Mouse (Mus musculus): ENCODE results near the gene Sall2. TPM values are rescaled to one million over a fixed set of nuclear protein-coding genes. Genes with fewer than 3 reads are reported as not detected.

The Sall2 gene
- total and polyA plus RNA-seq, 3 experiments, result not detected

- TF ChIP-seq RCOR1 (IDR thresholded peaks at IDR 0.05; ENCODE audit: low read depth, low read length) (peak; percentile 83), MAFK (IDR thresholded peaks at IDR 0.05; ENCODE audit: borderline replicate concordance, low read depth, low read length) (peak; percentile 76), SIN3A (IDR thresholded peaks at IDR 0.05; ENCODE audit: low read length) (peak; percentile 82), NELFE (IDR thresholded peaks at IDR 0.05; ENCODE audit: low read depth, low read length) (peak; percentile 71), ZMIZ1 (IDR thresholded peaks at IDR 0.05; ENCODE audit: low read depth, low read length) (0 out of 2 replicates have a peak, but pooled peaks have one; percentile 33), BHLHE40 (IDR thresholded peaks at IDR 0.05; ENCODE audit: borderline replicate concordance, low read depth, low read length) (peak; percentile 34; the same call in 1 of the 2 replicates), KAT2A (conservative IDR thresholded peaks at IDR 0.05; ENCODE audit: low read depth, low read length) (peak; percentile 15; the same call in 1 of the 2 replicates)
These were observed 22.5 kb downstream of the Sall2 start (continued) for GRCm38 (mm10) chr14:52306100-52306499.

- peak within 1 kb of the TSS; percentile 85 to 95 for H3K4me3 ChIP-seq (ENCODE audit: control insufficient read depth in 1 of 2, insufficient read depth in 1 of 2, low read depth in 2 of 2, low read length in 2 of 2)
- H3K9me3 ChIP-seq (replicated peaks; ENCODE audit: insufficient read depth, low read length), result no peaks in the 10 kb centered on the region
- H3K9ac ChIP-seq (ENCODE audit: control insufficient read depth, low read depth, low read length, poor library complexity, severe bottlenecking), result peak within 1 kb of the TSS; percentile 88
- peak; percentile 98 for DNase-seq (ENCODE audit: low read depth, low spot score)
- H3K4me1 ChIP-seq (ENCODE audit: control insufficient read depth in 1 of 2, insufficient read depth in 2 of 2, low read length in 2 of 2), result peaks cover 9 to 13% of the 10 kb centered on the region in 2 experiments
- H3K79me2 ChIP-seq (ENCODE audit: control insufficient read depth, insufficient read depth, low read length, poor library complexity), result peaks cover 14% of the 10 kb centered on the region
- peaks cover 5 to 24% of the 10 kb centered on the region in 2 experiments for H3K36me3 ChIP-seq (ENCODE audit: control insufficient read depth in 1 of 2, insufficient read depth in 2 of 2, low read length in 2 of 2)
- no peaks in the 10 kb centered on the region for H3K27me3 ChIP-seq (ENCODE audit: control insufficient read depth in 1 of 2, insufficient read depth in 2 of 2, low read length in 2 of 2)
- H3K27ac ChIP-seq (ENCODE audit: control insufficient read depth, low read depth, low read length), result peak within 1 kb of the TSS; percentile 94
- TF ChIP-seq USF2 (IDR thresholded peaks at IDR 0.05; ENCODE audit: borderline replicate concordance in 1 of 2, insufficient read depth in 1 of 2, low read depth in 1 of 2, low read length in 2 of 2) (no peak), MAZ (IDR thresholded peaks at IDR 0.05; ENCODE audit: low read depth, low read length) (no peak), NRF1 (IDR thresholded peaks at IDR 0.05; ENCODE audit: insufficient read depth, low read depth, low read length, poor library complexity, severe bottlenecking) (peak; percentile 44; the same call in 1 of the 2 replicates), MYB (IDR thresholded peaks at IDR 0.05; ENCODE audit: low read depth, low read length) (no peak), ZKSCAN1 (IDR thresholded peaks at IDR 0.05; ENCODE audit: low read depth, low read length) (no peak), UBTF (IDR thresholded peaks at IDR 0.05; ENCODE audit: borderline replicate concordance, insufficient read depth, low read depth, low read length) (peak; percentile 81; the same call in 1 of the 2 replicates), CHD1 (IDR thresholded peaks at IDR 0.05; ENCODE audit: low read depth, low read length) (no peak), TAL1 (IDR thresholded peaks at IDR 0.05; ENCODE audit: low read length) (no peak), TCF12 (IDR thresholded peaks at IDR 0.05; ENCODE audit: low read depth, low read length) (no peak), SIN3A (IDR thresholded peaks at IDR 0.05; ENCODE audit: low read length) (peak; percentile 63), GABPA (IDR thresholded peaks at IDR 0.05; ENCODE audit: low read depth, low read length) (no peak), RCOR1 (IDR thresholded peaks at IDR 0.05; ENCODE audit: low read depth, low read length) (0 out of 2 replicates have a peak, but pooled peaks have one; percentile 24), HCFC1 (IDR thresholded peaks at IDR 0.05; ENCODE audit: low read depth, low read length) (peak; percentile 93), MAX (IDR thresholded peaks at IDR 0.05; ENCODE audit: low read length) (peak; percentile 73), POLR2A (IDR thresholded peaks at IDR 0.05; ENCODE audit: control insufficient read depth in 1 of 2, insufficient read depth in 1 of 2, low read depth in 1 of 2, low read length in 2 of 2, poor library complexity in 1 of 2) (peak; percentile 74 to 93; a peak in 3 of 4 replicates), GATA1 (IDR thresholded peaks at IDR 0.05; ENCODE audit: low read depth, low read length) (no peak), CHD2 (IDR thresholded peaks at IDR 0.05; ENCODE audit: low read length) (no peak), CTCF (IDR thresholded peaks at IDR 0.05 in 2 of 3, conservative IDR thresholded peaks at IDR 0.05 in 1 of 3; ENCODE audit: control insufficient read depth in 1 of 3, insufficient read depth in 1 of 3, low read depth in 2 of 3, low read length in 3 of 3, poor library complexity in 1 of 3, severe bottlenecking in 1 of 3) (no peak; a peak in 1 of 6 replicates), ZNF384 (IDR thresholded peaks at IDR 0.05; ENCODE audit: low read depth, low read length) (no peak), ETS1 (IDR thresholded peaks at IDR 0.05; ENCODE audit: low read depth, low read length) (peak; percentile 50; the same call in 1 of the 2 replicates), JUND (IDR thresholded peaks at IDR 0.05; ENCODE audit: low read depth, low read length) (no peak), MYC (IDR thresholded peaks at IDR 0.05; ENCODE audit: low read depth, low read length) (peak; percentile 79), POLR2AphosphoS5 (IDR thresholded peaks at IDR 0.05; ENCODE audit: borderline replicate concordance, low read depth, low read length) (peak; percentile 7; the same call in 1 of the 2 replicates), USF1 (IDR thresholded peaks at IDR 0.05; ENCODE audit: low read depth, low read length) (no peak), BHLHE40 (IDR thresholded peaks at IDR 0.05; ENCODE audit: borderline replicate concordance, low read depth, low read length) (no peak), SMC3 (IDR thresholded peaks at IDR 0.05; ENCODE audit: low read depth, low read length) (no peak), RAD21 (IDR thresholded peaks at IDR 0.05; ENCODE audit: low read depth, low read length) (no peak), TBP (IDR thresholded peaks at IDR 0.05; ENCODE audit: low read depth, low read length) (peak; percentile 91), POLR2AphosphoS2 (IDR thresholded peaks at IDR 0.05; ENCODE audit: low read length) (peak; percentile 84), EP300 (IDR thresholded peaks at IDR 0.05; ENCODE audit: low read depth in 1 of 2, low read length in 2 of 2) (no peak)
These were observed 23.8 kb downstream of the Sall2 start, which contains the start of gene Mettl3 for GRCm38 (mm10) chr14:52304644-52305271. Mettl3 (minus strand) TSS chr14:52305128.

Data from MEL (cell line).